Mouse (Mus musculus): ENCODE results near the gene Hnrnpul2. TPM values are rescaled to one million over a fixed set of nuclear protein-coding genes. Genes with fewer than 3 reads are reported as not detected.

Hnrnpul2 gene
- polyA plus RNA-seq, 2 experiments, result 2.8 to 39.5 TPM

GRCm38 (mm10) chr19:8818301-8818798 lies 1.5 kb upstream of the Hnrnpul2 start:
- Histone ChIP-seq H3K4me2 (ENCODE audit: low read depth) (peak overlapping the region; percentile 91), H3K9ac (replicated peaks) (peak overlapping the region; percentile 98), H3K4me3 (ENCODE audit: insufficient read depth in 1 of 2, low read depth in 2 of 2, low read length in 2 of 2) (peak overlapping the region; percentile 90 to 96), H3K4me1 (replicated peaks; ENCODE audit: control insufficient read depth in 2 of 2, insufficient read depth in 2 of 2, low read length in 1 of 2) (peaks cover 9 to 25% of the 10 kb centered on the region in 2 experiments), H3K27me3 (ENCODE audit: control insufficient read depth, insufficient read depth, low read length) (no peaks in the 10 kb centered on the region), H3K9me3 (ENCODE audit: control insufficient read depth, low read length) (no peaks in the 10 kb centered on the region), H3K36me3 (replicated peaks; ENCODE audit: control insufficient read depth, insufficient read depth, low read depth) (peaks cover 43% of the 10 kb centered on the region), H3K27ac (peak overlapping the region; percentile 86)
- ATAC-seq (ENCODE audit: insufficient read depth), result no peak
- no peak for DNase-seq (ENCODE audit: low read depth in 3 of 3, low spot score in 3 of 3)
- 11% methylated on average over 14 of the region's 14 CpGs for WGBS (ENCODE audit: insufficient replicate concordance)
- TF ChIP-seq EP300 (IDR thresholded peaks at IDR 0.05; ENCODE audit: low read depth) (no peak), CTCF (IDR thresholded peaks at IDR 0.05; ENCODE audit: low read depth) (no peak)

DNA sequence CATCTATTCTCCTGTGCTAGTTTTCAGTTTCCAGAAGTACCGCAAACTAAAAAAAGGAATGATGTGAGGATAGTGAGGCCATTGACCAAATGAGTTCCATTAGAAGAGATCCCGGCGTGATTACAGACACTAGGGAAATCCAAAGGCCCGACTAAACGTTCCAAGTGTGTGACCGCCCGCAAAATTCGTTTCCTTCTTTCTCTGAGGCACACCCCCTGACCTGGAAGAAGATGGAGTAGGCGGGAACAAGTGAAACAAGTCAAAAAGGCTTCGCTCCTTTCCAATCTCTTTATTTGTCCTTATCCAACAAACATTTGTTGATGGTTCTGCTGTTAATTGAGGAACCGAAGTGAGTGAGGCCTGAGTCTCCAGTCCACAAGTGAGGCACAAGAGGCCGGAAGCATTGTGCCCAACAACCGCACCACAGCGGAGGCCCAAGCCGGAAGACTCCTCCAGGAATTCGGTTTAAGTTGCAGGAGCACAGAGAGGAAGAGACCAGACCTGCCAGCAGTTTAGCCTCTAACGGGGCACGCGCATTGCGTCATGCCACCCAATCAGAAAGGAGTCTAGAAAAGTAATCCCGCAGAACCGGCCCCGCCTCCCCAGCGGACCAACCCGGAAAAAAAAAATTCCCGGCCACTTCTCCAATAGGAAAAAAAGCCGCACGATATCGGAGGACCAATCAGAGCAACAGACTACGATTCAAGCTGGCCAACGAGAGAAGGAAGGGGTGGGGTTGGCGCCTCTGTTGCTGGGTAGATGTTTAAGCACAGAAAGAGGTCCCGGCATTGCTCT lies 812 bp upstream of the Hnrnpul2 start, which contains the start of gene Ttc9c:
Gene Ttc9c, minus strand, starts transcription at position 533 of the 795 bp plus-strand sequence.
- H3K4me3 ChIP-seq (ENCODE audit: insufficient read depth in 1 of 2, low read depth in 2 of 2, low read length in 2 of 2), result peak within 1 kb of the TSS; percentile 90 to 96
- DNase-seq (ENCODE audit: low read depth in 3 of 3, low spot score in 3 of 3), result peak; percentile 97 to 98 (median 97)
- H3K4me1 ChIP-seq (replicated peaks; ENCODE audit: control insufficient read depth in 2 of 2, insufficient read depth in 2 of 2, low read length in 1 of 2), result peaks cover 9 to 25% of the 10 kb centered on the region in 2 experiments
- H3K36me3 ChIP-seq (replicated peaks; ENCODE audit: control insufficient read depth, insufficient read depth, low read depth), result peaks cover 44% of the 10 kb centered on the region
- no peaks in the 10 kb centered on the region for H3K9me3 ChIP-seq (ENCODE audit: control insufficient read depth, low read length)
- H3K27ac ChIP-seq, result peak within 1 kb of the TSS; percentile 86
- no peak for TF ChIP-seq EP300 (IDR thresholded peaks at IDR 0.05; ENCODE audit: low read depth)
- peak; percentile 1; the same call in 1 of the 2 replicates for TF ChIP-seq CTCF (IDR thresholded peaks at IDR 0.05; ENCODE audit: low read depth)
- peak within 1 kb of the TSS; percentile 91 for H3K4me2 ChIP-seq (ENCODE audit: low read depth)
- peak; percentile 79 for ATAC-seq (ENCODE audit: insufficient read depth)
- H3K9ac ChIP-seq (replicated peaks), result peak within 1 kb of the TSS; percentile 98
- WGBS (ENCODE audit: insufficient replicate concordance), result under 1% methylated on average over 33 of the region's 33 CpGs
- no peaks in the 10 kb centered on the region for H3K27me3 ChIP-seq (ENCODE audit: control insufficient read depth, insufficient read depth, low read length)

- H3K4me2 ChIP-seq (ENCODE audit: low read depth), result peak overlapping the region; percentile 91
- ATAC-seq (ENCODE audit: insufficient read depth) (peak; percentile 66), DNase-seq (ENCODE audit: low read depth in 3 of 3, low spot score in 3 of 3) (peak in 2 of 3 experiments; percentile 48 to 49)
- H3K4me1 ChIP-seq (replicated peaks; ENCODE audit: control insufficient read depth in 2 of 2, insufficient read depth in 2 of 2, low read length in 1 of 2), result peaks cover 9 to 25% of the 10 kb centered on the region in 2 experiments
- no peaks in the 10 kb centered on the region for H3K9me3 ChIP-seq (ENCODE audit: control insufficient read depth, low read length)
- H3K36me3 ChIP-seq (replicated peaks; ENCODE audit: control insufficient read depth, insufficient read depth, low read depth), result peaks cover 50% of the 10 kb centered on the region
- no peaks in the 10 kb centered on the region for H3K27me3 ChIP-seq (ENCODE audit: control insufficient read depth, insufficient read depth, low read length)
- H3K4me3 ChIP-seq (ENCODE audit: insufficient read depth in 1 of 2, low read depth in 2 of 2, low read length in 2 of 2), result peak overlapping the region; percentile 90 to 96
- WGBS (ENCODE audit: insufficient replicate concordance), result under 1% methylated on average over 48 of the region's 48 CpGs
- no peak for TF ChIP-seq CTCF (IDR thresholded peaks at IDR 0.05; ENCODE audit: low read depth)
- TF ChIP-seq EP300 (IDR thresholded peaks at IDR 0.05; ENCODE audit: low read depth), result no peak
- H3K27ac ChIP-seq, result peak overlapping the region; percentile 86
- peak overlapping the region; percentile 98 for H3K9ac ChIP-seq (replicated peaks)
Observed at GRCm38 (mm10) chr19:8820424-8820956, 680 bp downstream of the Hnrnpul2 start.

DNA sequence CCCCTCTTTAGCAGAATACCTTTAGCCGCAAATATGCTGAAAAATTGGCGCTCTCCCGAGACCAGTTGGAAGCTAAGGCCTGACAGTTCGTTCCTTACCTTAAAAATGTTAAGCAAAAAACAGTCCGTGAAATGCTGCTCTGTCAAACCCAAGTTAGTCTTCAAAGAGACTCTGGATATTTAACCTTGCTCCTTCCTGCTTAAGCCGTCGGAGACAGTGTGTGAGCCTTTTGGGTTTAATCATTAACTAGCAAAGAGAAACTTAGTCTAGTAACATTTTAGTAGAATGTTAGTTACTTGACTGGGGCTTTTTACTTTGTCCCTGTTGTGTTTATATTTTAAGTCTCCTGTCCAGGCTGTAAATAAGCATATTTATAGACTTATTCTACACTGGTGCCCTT lies 1.3 kb downstream of the Hnrnpul2 start:
- Histone ChIP-seq H3K4me2 (ENCODE audit: low read depth) (peak overlapping the region; percentile 91), H3K9me3 (ENCODE audit: control insufficient read depth, low read length) (no peaks in the 10 kb centered on the region), H3K4me3 (ENCODE audit: insufficient read depth in 1 of 2, low read depth in 2 of 2, low read length in 2 of 2) (peak overlapping the region; percentile 90 to 96), H3K27me3 (ENCODE audit: control insufficient read depth, insufficient read depth, low read length) (no peaks in the 10 kb centered on the region), H3K9ac (replicated peaks) (peak overlapping the region; percentile 98), H3K4me1 (replicated peaks; ENCODE audit: control insufficient read depth in 2 of 2, insufficient read depth in 2 of 2, low read length in 1 of 2) (peaks cover 9 to 25% of the 10 kb centered on the region in 2 experiments), H3K36me3 (replicated peaks; ENCODE audit: control insufficient read depth, insufficient read depth, low read depth) (peaks cover 51% of the 10 kb centered on the region), H3K27ac (peak overlapping the region; percentile 86)
- TF ChIP-seq EP300 (IDR thresholded peaks at IDR 0.05; ENCODE audit: low read depth), result no peak
- no peak for TF ChIP-seq CTCF (IDR thresholded peaks at IDR 0.05; ENCODE audit: low read depth)
- under 1% methylated on average over 7 of the region's 7 CpGs for WGBS (ENCODE audit: insufficient replicate concordance)
- DNase-seq (ENCODE audit: low read depth in 3 of 3, low spot score in 3 of 3) (no peak), ATAC-seq (ENCODE audit: insufficient read depth) (no peak)

DNA sequence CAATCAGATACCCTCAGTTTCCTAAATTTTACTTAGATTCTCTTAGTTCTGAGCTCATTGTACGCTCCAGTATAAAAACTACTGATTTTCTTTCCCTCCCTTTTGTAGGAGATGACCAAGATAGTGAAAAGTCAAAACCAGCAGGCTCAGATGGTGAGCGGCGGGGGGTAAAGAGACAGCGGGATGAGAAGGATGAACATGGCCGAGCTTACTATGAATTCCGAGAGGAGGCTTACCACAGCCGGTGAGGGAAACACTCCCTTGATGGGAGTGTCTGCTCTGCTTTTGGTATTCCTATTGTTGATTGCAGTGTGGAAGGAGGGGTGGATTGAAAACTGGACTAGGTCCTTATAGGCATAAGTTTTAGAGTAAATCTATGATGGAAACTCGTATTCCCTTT lies 2.9 kb downstream of the Hnrnpul2 start:
- Histone ChIP-seq H3K4me1 (replicated peaks; ENCODE audit: control insufficient read depth in 2 of 2, insufficient read depth in 2 of 2, low read length in 1 of 2) (peaks cover 8 to 14% of the 10 kb centered on the region in 2 experiments), H3K4me3 (ENCODE audit: insufficient read depth in 1 of 2, low read depth in 2 of 2, low read length in 2 of 2) (peak overlapping the region; percentile 15 to 96), H3K27ac (no peak overlapping the region), H3K27me3 (ENCODE audit: control insufficient read depth, insufficient read depth, low read length) (no peaks in the 10 kb centered on the region), H3K9me3 (ENCODE audit: control insufficient read depth, low read length) (no peaks in the 10 kb centered on the region), H3K9ac (replicated peaks) (peak overlapping the region; percentile 20; the same call in 1 of the 2 replicates), H3K36me3 (replicated peaks; ENCODE audit: control insufficient read depth, insufficient read depth, low read depth) (peaks cover 62% of the 10 kb centered on the region), H3K4me2 (ENCODE audit: low read depth) (peak overlapping the region; percentile 91)
- TF ChIP-seq CTCF (IDR thresholded peaks at IDR 0.05; ENCODE audit: low read depth), result no peak
- no peak for TF ChIP-seq EP300 (IDR thresholded peaks at IDR 0.05; ENCODE audit: low read depth)
- ATAC-seq (ENCODE audit: insufficient read depth) (no peak), DNase-seq (ENCODE audit: low read depth in 3 of 3, low spot score in 3 of 3) (no peak)
- 86% methylated on average over 8 of the region's 8 CpGs for WGBS (ENCODE audit: insufficient replicate concordance)
